Mouse (Mus musculus) adrenal gland, adult 18-20 months (tissue): ENCODE results near the gene Tnfsfm13. TPM values are rescaled to one million over a fixed set of nuclear protein-coding genes. Genes with fewer than 3 reads are reported as not detected.

Source experiments
- DNase-seq, 2 experiments: peaks; one replicate each; pipeline ENCODE4 v3.0.0; 2021 to 2022; ENCODE audit warnings: low spot score in 2 of 2
- microRNA-seq, 2 experiments: library from miRNA; unstranded; fragments of <30 nt; microRNA quantifications; one replicate each; pipeline ENCODE4 v1.2.0; 2021; ENCODE audit warnings: borderline number of aligned reads in 2 of 2
- total RNA-seq, 2 experiments: library from RNA; stranded (reverse); gene quantifications; 1 replicate in 1 of 2; 2 replicates in 1 of 2; pipeline ENCODE4 v1.2.3; 2021

Tnfsfm13 gene
- total RNA-seq, 2 experiments from 2014 or later, result 3.6 to 4.9 TPM

DNA sequence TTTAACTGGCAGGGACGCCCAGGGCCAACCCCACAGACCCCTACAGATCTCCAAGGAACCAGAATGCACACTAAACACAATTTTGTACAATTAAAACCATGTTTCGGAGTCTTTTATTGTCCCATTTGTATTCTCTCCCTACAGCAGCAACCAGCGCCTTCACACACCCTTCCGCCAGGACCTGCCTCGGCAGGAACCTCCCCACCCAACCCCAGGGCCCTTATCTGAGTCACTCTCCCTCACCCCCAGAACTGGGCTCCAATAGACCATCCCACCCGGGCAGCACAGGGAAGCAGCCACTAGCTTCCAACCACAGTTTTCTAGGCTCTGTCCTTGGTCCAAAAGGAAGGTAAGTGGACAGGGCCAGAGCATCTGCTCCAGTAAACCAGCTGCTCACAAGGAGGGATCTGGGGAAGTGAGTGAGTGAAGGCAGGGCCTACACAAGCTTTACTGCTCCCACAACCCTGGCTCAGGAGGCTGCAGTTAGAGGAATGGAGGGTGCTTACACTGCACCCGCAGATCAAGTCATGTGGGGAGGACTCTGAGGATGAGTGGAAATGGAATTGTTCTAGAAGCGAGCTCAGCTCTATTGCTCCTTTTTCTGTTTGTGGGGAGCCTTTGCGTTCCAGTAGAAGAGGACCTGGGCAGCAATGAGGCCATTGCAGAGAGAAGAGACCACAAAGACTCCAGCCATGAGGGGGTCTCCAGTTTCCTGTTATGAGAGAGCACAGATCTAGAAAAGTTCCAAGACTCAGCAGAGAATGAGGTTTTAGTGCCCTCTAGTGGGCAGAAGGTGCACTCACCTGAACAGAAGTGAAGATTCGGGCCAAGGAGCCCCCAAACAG lies 39.1 kb downstream of the Tnfsfm13 start:
- no peak for DNase-seq

DNA sequence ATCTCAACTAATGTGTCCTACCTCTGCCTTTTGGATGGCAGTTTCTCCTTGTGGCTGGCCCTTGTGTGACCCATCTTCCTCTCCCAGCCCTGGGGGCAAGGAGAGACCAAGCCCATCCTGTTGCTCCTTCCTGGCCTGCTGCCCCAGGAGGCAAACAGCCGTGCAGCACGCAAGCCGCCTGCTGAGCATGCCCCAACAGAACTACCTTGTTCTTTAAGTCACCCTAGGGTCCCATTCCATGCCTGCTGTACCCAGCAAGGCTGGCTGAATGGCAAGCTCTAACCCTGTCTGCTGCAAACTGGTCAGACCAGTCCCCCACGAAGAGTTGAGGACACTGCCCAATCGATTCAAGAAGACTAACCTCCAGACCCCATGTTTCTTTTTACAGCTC lies 39.8 kb downstream of the Tnfsfm13 start:
- DNase-seq, result no peak

DNA sequence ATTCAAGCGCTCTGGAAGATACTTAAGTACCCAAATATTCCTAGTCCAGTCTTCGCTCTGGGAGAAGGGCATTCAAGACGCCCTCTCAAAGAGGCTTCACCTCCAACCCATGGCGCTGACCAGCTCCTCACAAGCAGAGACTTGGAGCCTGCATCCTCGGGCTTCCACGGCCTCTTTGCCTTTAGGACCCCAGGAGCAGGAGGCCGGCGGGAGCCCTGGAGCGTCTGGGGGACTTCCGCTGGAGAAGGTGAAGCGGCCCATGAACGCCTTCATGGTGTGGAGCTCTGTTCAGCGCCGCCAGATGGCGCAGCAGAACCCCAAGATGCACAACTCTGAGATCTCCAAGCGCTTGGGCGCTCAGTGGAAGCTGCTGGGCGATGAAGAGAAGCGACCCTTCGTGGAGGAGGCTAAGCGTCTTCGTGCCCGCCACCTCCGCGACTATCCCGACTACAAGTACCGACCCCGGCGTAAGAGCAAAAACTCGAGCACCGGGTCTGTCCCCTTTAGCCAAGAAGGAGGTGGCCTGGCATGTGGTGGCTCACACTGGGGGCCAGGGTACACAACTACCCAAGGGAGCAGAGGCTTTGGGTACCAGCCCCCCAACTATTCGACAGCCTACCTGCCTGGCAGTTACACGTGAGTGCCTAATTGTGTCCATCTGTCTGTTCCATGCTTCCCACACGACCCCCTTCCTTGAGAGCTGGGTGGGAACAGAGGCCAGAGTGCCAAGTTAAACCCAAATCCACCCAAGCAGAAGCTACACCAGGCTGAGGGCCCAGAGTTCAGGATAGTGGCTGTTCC lies 40.4 kb downstream of the Tnfsfm13 start, which contains the start of gene Sox15:
Gene Sox15 (plus strand): TSS at position 51 of the 801 bp plus-strand sequence.
- peak; percentile 59 to 62 for DNase-seq

DNA sequence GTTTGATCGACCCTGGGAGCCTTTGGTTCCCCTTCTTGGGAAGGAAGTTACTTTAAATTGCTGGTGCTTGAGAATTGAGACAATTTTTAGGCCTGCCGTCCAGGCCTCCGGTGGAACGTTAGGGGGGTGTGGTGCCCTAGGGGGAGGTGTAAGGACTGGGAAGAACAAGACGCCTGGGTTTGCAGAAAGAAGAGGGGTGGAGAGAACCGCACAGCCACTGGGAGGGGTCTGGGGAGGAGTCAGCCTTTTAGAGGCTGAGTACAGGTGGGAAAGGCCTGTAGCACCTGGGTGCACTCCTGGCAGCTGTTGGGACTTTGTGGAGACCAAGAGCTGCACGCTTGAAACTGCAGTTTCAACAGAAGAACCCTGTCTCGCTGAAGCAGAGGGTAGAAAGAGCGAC lies 41.1 kb downstream of the Tnfsfm13 start:
- DNase-seq, result no peak

DNA sequence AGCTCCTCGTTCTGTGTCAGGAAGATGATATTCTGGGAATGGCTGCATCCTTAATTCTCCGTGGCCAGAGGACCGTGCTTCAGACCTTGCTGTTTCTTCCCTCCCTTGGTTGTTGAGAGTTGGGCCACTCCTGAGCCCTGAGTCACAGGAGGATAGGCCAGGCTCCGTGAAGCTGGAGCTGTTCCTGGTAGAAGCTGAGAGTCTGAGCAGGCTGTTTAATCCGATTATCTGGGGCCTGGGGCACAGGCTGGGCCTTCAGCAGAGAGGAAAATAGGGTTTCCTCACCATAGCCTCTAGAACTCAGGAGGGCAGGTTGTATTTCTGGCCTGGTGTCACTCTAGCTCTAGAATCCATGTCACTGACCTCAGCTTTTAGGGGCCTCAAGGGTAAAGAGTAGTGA lies 42.5 kb downstream of the Tnfsfm13 start:
- DNase-seq, result no peak

DNA sequence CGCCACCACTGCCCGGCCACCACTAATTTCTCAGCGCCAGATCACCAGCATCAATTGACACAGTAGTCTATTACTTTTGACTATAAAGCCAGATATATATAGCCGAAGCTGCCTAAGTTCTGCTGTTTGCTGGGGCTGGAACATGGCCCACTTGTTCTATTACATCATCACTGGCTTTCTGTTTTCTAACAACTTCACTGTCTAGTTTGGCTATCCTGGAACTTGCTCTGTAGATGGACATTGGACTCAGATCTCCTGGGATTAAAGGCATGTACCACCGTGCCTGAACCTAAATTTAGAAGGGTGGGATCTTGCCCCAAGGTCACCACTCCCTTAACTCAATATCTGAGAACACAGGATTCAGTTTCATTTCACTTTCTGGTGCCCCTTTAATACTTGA lies 50.0 kb downstream of the Tnfsfm13 start:
- DNase-seq, result no peak

DNA sequence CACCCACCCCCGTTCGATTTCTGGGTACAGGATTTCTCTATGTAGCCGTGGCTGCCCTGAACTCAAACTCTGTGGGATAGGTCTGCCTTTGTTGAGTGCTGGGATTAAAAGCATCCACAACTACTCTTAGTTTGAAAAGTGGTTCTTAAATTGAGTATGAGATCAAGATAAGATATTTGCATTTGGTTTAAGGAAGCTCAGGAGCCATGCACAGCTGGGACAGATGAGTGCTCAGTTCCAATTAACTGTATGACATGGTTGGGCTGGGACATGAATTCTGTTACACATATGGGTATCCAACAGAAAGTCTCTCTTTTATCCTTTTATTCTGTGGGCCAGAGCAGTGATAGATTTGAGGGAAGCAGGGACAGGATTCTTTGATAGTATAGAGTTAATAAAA lies 60.4 kb downstream of the Tnfsfm13 start:
- no peak for DNase-seq

DNA sequence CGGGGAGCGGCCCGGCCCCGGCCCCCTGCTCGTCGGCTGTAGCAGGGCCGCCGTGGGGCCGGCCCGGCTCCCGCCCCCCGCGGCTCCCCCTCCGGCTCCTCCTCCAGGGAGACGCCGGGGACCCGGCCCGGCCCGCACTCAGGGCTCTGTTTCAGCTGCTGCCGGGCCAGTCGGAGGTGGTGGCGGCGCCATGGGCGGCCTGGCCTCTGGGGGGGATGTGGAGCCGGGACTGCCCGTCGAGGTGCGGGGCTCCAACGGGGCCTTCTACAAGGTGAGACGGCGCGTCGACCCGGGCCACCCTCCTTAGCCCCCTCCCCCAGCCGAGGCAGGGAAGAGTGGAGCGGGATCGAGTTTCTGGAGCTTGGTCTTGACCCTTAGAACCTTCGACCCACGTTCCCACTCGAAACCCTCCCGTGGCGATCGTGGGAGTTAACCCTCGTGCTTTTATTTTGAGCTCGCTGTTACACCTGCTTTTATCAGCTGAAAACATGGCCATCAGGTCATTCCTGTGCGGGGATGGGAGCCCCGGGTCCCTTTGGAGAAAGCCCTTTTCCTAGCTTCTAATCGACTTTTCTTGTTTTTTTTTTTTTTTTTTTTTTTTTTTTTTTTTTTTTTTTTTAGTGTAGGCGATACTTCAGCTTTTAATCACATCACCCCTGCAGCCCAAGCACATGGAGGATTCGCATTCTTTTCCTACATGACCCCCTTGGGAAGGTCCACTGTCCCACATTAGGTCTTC lies 62.6 kb downstream of the Tnfsfm13 start:
- peak in 1 of 2 experiments; percentile 64 for DNase-seq

Small RNA genes lying within 50 kb of the gene (microRNA-seq; reads per million reads assigned to microRNA genes)
- gene Mir1934, result 3.3 to 9.8 reads per million in 2 experiments
- 0 reads per million in 2 experiments for gene Mir467f

Other genes starting within 250 kb of the Tnfsfm13 start
- gene Dnah2, start 147.0 kb downstream of the Tnfsfm13 start, total RNA-seq, result under 1 TPM; 0.13 TPM
- gene Efnb3, start 135.9 kb downstream of the Tnfsfm13 start, total RNA-seq, result under 1 TPM; 0.74 to 0.76 TPM
- 10 to 100 TPM in 1 of 2 experiments, 1 to 10 TPM in 1; 9.6 to 10.9 TPM for gene Wrap53, start 115.8 kb downstream of the Tnfsfm13 start, total RNA-seq
- gene Trp53, start 115.7 kb downstream of the Tnfsfm13 start, total RNA-seq, result 10 to 100 TPM; 48.4 to 53.4 TPM
- 10 to 100 TPM; 32.8 to 39.8 TPM for gene Atp1b2, start 90.2 kb downstream of the Tnfsfm13 start, total RNA-seq
- gene Shbg, start 78.2 kb downstream of the Tnfsfm13 start, total RNA-seq, result not detected
- gene Sat2, start 74.1 kb downstream of the Tnfsfm13 start, total RNA-seq, result 1 to 10 TPM; 5.9 to 6.5 TPM
- gene Fxr2, start 63.1 kb downstream of the Tnfsfm13 start, total RNA-seq, result 10 to 100 TPM; 83.5 to 90.2 TPM
- not detected for gene Sox15, start 40.8 kb downstream of the Tnfsfm13 start, total RNA-seq
- 100 to 1,000 TPM in 1 of 2 experiments, 10 to 100 TPM in 1; 95.7 to 117 TPM for gene Mpdu1, start 33.5 kb downstream of the Tnfsfm13 start, total RNA-seq
- gene Cd68, start 29.9 kb downstream of the Tnfsfm13 start, total RNA-seq, result 10 to 100 TPM; 20.5 to 36.7 TPM
- 100 to 1,000 TPM; 584 to 655 TPM for gene Eif4a1, start 23.7 kb downstream of the Tnfsfm13 start, total RNA-seq
- 10 to 100 TPM; 69.0 to 79.8 TPM for gene Senp3, start 14.0 kb downstream of the Tnfsfm13 start, total RNA-seq
- 1 to 10 TPM; 2.8 to 5.3 TPM for gene Tnfsf13, start 10.3 kb downstream of the Tnfsfm13 start, total RNA-seq
- 10 to 100 TPM; 23.7 to 26.2 TPM for gene Tnfsf12, start 249 bp downstream of the Tnfsfm13 start, total RNA-seq
- 10 to 100 TPM; 55.4 to 79.7 TPM for gene Polr2a, start 62.5 kb upstream of the Tnfsfm13 start, total RNA-seq
- not detected for gene Slc35g3, start 65.9 kb upstream of the Tnfsfm13 start, total RNA-seq
- 10 to 100 TPM; 48.2 to 71.4 TPM for gene Zbtb4, start 69.8 kb upstream of the Tnfsfm13 start, total RNA-seq
- 1 to 10 TPM; 1.3 to 3.9 TPM for gene Chrnb1, start 99.8 kb upstream of the Tnfsfm13 start, total RNA-seq
- 10 to 100 TPM in 1 of 2 experiments, 1 to 10 TPM in 1; 3.0 to 13.0 TPM for gene Fgf11, start 105.8 kb upstream of the Tnfsfm13 start, total RNA-seq
- under 1 TPM; 0.36 to 0.51 TPM for gene Tmem102, start 109.5 kb upstream of the Tnfsfm13 start, total RNA-seq
- gene Gm39566, start 119.2 kb upstream of the Tnfsfm13 start, total RNA-seq, result not detected
- gene Spem2, start 122.4 kb upstream of the Tnfsfm13 start, total RNA-seq, result not detected
- gene Spem1, start 126.1 kb upstream of the Tnfsfm13 start, total RNA-seq, result not detected
- 10 to 100 TPM; 19.7 to 24.9 TPM for gene Nlgn2, start 141.7 kb upstream of the Tnfsfm13 start, total RNA-seq
- 100 to 1,000 TPM; 145 TPM for gene Tmem256, start 142.4 kb upstream of the Tnfsfm13 start, total RNA-seq
- gene Plscr3, start 150.3 kb upstream of the Tnfsfm13 start, total RNA-seq, result 10 to 100 TPM; 38.2 to 46.2 TPM
- gene Tnk1, start 162.6 kb upstream of the Tnfsfm13 start, total RNA-seq, result under 1 TPM in 1 of 2 experiments, not detected in 1; 0.38 TPM
- not detected for gene Tmem95, start 181.9 kb upstream of the Tnfsfm13 start, total RNA-seq
- gene Kctd11, start 185.3 kb upstream of the Tnfsfm13 start, total RNA-seq, result 1 to 10 TPM; 3.6 to 6.0 TPM
- 1 to 10 TPM in 1 of 2 experiments, under 1 TPM in 1; 0.43 to 1.5 TPM for gene Acap1, start 199.4 kb upstream of the Tnfsfm13 start, total RNA-seq
- under 1 TPM; 0.29 to 0.86 TPM for gene 2810408A11Rik, start 204.9 kb upstream of the Tnfsfm13 start, total RNA-seq
- gene Neurl4, start 205.0 kb upstream of the Tnfsfm13 start, total RNA-seq, result 10 to 100 TPM; 48.5 to 53.9 TPM
- gene Gps2, start 217.8 kb upstream of the Tnfsfm13 start, total RNA-seq, result 10 to 100 TPM; 47.3 to 52.4 TPM
- gene Eif5a, start 225.9 kb upstream of the Tnfsfm13 start, total RNA-seq, result 100 to 1,000 TPM; 579 to 673 TPM
- gene Ybx2, start 239.7 kb upstream of the Tnfsfm13 start, total RNA-seq, result 10 to 100 TPM; 14.2 to 32.6 TPM